Mouse (Mus musculus) CH12.LX (cell line): ENCODE data around the gene Hbs1l.

Experiments used
- CHD1 ChIP-seq: IDR thresholded peaks from 2 replicates; pipeline ENCODE4 v1.6.1; 2012; ENCODE audit warnings: low read depth, low read length, improper control_type of control experiment, inconsistent platforms
- CTCF ChIP-seq, 2 experiments: IDR thresholded peaks in 1 of 2; conservative IDR thresholded peaks in 1 of 2; 2 replicates each; pipeline ENCODE4 v1.5.1; 2011 to 2012; ENCODE audit warnings: low read depth in 2 of 2, low read length in 2 of 2, improper control_type of control experiment in 1 of 2, inconsistent platforms in 1 of 2, mild to moderate bottlenecking in 1 of 2, moderate library complexity in 1 of 2
- E2F4 ChIP-seq: IDR thresholded peaks from 2 replicates; pipeline ENCODE4 v1.6.1; 2011; ENCODE audit warnings: low read depth, low read length, improper control_type of control experiment; ENCODE audit not compliant: insufficient replicate concordance
- EP300 ChIP-seq: IDR thresholded peaks from 2 replicates; pipeline ENCODE4 v1.6.1; 2011; ENCODE audit warnings: low read length, improper control_type of control experiment
- HCFC1 ChIP-seq: IDR thresholded peaks from 2 replicates; pipeline ENCODE4 v1.6.1; 2012; ENCODE audit warnings: low read depth, mild to moderate bottlenecking, inconsistent platforms, low read length, improper control_type of control experiment
- IRF4 ChIP-seq: IDR thresholded peaks from 2 replicates; pipeline ENCODE4 v1.6.1; 2014; ENCODE audit warnings: low read depth, mild to moderate bottlenecking, inconsistent platforms, low read length, improper control_type of control experiment
- MAX ChIP-seq: IDR thresholded peaks from 2 replicates; pipeline ENCODE4 v1.6.1; 2011; ENCODE audit warnings: low read length, improper control_type of control experiment
- MAZ ChIP-seq: IDR thresholded peaks from 2 replicates; pipeline ENCODE4 v1.6.1; 2012; ENCODE audit warnings: low read depth, mild to moderate bottlenecking, inconsistent platforms, low read length, improper control_type of control experiment, moderate library complexity
- MXI1 ChIP-seq: IDR thresholded peaks from 2 replicates; pipeline ENCODE4 v1.6.1; 2011; ENCODE audit warnings: mild to moderate bottlenecking, low read depth, low read length, improper control_type of control experiment
- PAX5 ChIP-seq: IDR thresholded peaks from 2 replicates; pipeline ENCODE4 v1.6.1; 2012; ENCODE audit warnings: low read length, inconsistent platforms, mixed read lengths
- POLR2A ChIP-seq: IDR thresholded peaks from 2 replicates; pipeline ENCODE4 v1.6.1; 2011; ENCODE audit warnings: low read depth, mild to moderate bottlenecking, improper control_type of control experiment, low read length
- TCF12 ChIP-seq: IDR thresholded peaks from 2 replicates; pipeline ENCODE4 v1.6.1; 2014; ENCODE audit warnings: low read depth, mild to moderate bottlenecking, inconsistent platforms, low read length, improper control_type of control experiment
- ZKSCAN1 ChIP-seq: IDR thresholded peaks from 2 replicates; pipeline ENCODE4 v1.6.1; 2012; ENCODE audit warnings: low read depth, inconsistent platforms, low read length, improper control_type of control experiment, borderline replicate concordance
- ZNF384 ChIP-seq: IDR thresholded peaks from 2 replicates; pipeline ENCODE4 v1.6.1; 2012; ENCODE audit warnings: low read depth, low read length, improper control_type of control experiment, inconsistent platforms

- no peak for TF ChIP-seq HCFC1
- no peak for TF ChIP-seq CTCF (conservative IDR thresholded peaks at IDR 0.05 in 1 of 2, IDR thresholded peaks at IDR 0.05 in 1 of 2; ENCODE audit: low read depth in 2 of 2, low read length in 2 of 2)
- TF ChIP-seq POLR2A: no peak
- TF ChIP-seq ZKSCAN1: no peak
- TF ChIP-seq IRF4: no peak
- TF ChIP-seq ZNF384: no peak
- TF ChIP-seq MAZ: no peak
- no peak for TF ChIP-seq MAX
- no peak for TF ChIP-seq EP300
- TF ChIP-seq CHD1: no peak
- no peak for TF ChIP-seq E2F4
- no peak for TF ChIP-seq TCF12
- TF ChIP-seq MXI1: no peak
- no peak for TF ChIP-seq PAX5
These were observed 58.1 kb downstream of the Hbs1l start for GRCm38 (mm10) chr10:21353890-21354289.
